Mouse (Mus musculus): ENCODE results near the gene Hltf. TPM values are rescaled to one million over a fixed set of nuclear protein-coding genes. Genes with fewer than 3 reads are reported as not detected.
"Not testable (repeated sequence)": the region's sequence is repeated elsewhere in the genome, so short reads cannot be mapped to it uniquely, and the experiment has no call there.

The Hltf gene
- polyA plus RNA-seq (2012; rRNA removed) (2.5 and 4.5 TPM in 2 replicates), polyA plus RNA-seq (2014; fragmentation: Nextera tagmentation; extraction: Ambion mirVana) (9.4 and 13.0 TPM in 2 replicates)

- under 1% methylated on average over 49 of the region's 54 CpGs for WGBS (ENCODE audit: insufficient replicate concordance)
- DNase-seq (ENCODE audit: low read depth in 3 of 3, low spot score in 3 of 3) (peak; percentile 86 to 90 (median 88)), ATAC-seq (ENCODE audit: insufficient read depth) (peak; percentile 100)
- Histone ChIP-seq H3K27ac (no peak within 1 kb of the TSS), H3K27me3 (ENCODE audit: control insufficient read depth, insufficient read depth, low read length) (no peaks in the 10 kb centered on the region), H3K9me3 (ENCODE audit: control insufficient read depth, low read length) (no peaks in the 10 kb centered on the region), H3K4me3 (ENCODE audit: insufficient read depth in 1 of 2, low read depth in 2 of 2, low read length in 2 of 2) (peak within 1 kb of the TSS; percentile 64 to 99), H3K4me1 (replicated peaks; ENCODE audit: control insufficient read depth in 2 of 2, insufficient read depth in 2 of 2, low read length in 1 of 2) (peaks cover 0 to 3% of the 10 kb centered on the region in 2 experiments; a peak in 2 of 4 replicates), H3K9ac (replicated peaks) (peak within 1 kb of the TSS; percentile 53), H3K36me3 (replicated peaks; ENCODE audit: control insufficient read depth, insufficient read depth, low read depth) (no peaks in the 10 kb centered on the region), H3K4me2 (ENCODE audit: low read depth) (peak within 1 kb of the TSS; percentile 78)
- TF ChIP-seq CTCF (IDR thresholded peaks at IDR 0.05; ENCODE audit: low read depth): no peak
- TF ChIP-seq EP300 (IDR thresholded peaks at IDR 0.05; ENCODE audit: low read depth): peak; percentile 43; the same call in 1 of the 2 replicates
These were observed at the start of gene Hltf for GRCm38 (mm10) chr3:20057306-20058196. Gene Hltf, plus strand, starts transcription at chr3:20057811.

GRCm38 (mm10) chr3:20010464-20010863, 47.1 kb upstream of the Hltf start:
- Histone ChIP-seq H3K4me1 (replicated peaks; ENCODE audit: control insufficient read depth in 2 of 2, insufficient read depth in 2 of 2, low read length in 1 of 2) (no peaks in the 10 kb centered on the region), H3K36me3 (replicated peaks; ENCODE audit: control insufficient read depth, insufficient read depth, low read depth) (peaks cover under 1% of the 10 kb centered on the region), H3K9ac (replicated peaks) (no peak overlapping the region), H3K27me3 (ENCODE audit: control insufficient read depth, insufficient read depth, low read length) (no peaks in the 10 kb centered on the region), H3K9me3 (ENCODE audit: control insufficient read depth, low read length) (no peaks in the 10 kb centered on the region), H3K4me3 (ENCODE audit: insufficient read depth in 1 of 2, low read depth in 2 of 2, low read length in 2 of 2) (no peak overlapping the region), H3K4me2 (ENCODE audit: low read depth) (no peak overlapping the region), H3K27ac (no peak overlapping the region)
- DNase-seq (ENCODE audit: low read depth in 3 of 3, low spot score in 3 of 3): no peak
- no peak for TF ChIP-seq EP300 (IDR thresholded peaks at IDR 0.05; ENCODE audit: low read depth)
- TF ChIP-seq CTCF (IDR thresholded peaks at IDR 0.05; ENCODE audit: low read depth): no peak
- WGBS (ENCODE audit: insufficient replicate concordance): 82% methylated on average over 9 of the region's 9 CpGs
- no peak for ATAC-seq (ENCODE audit: insufficient read depth)

GRCm38 (mm10) chr3:20010905-20011304, 46.7 kb upstream of the Hltf start:
- not testable (repeated sequence) for H3K27ac ChIP-seq; H3K9me3 ChIP-seq (ENCODE audit: control insufficient read depth, low read length); H3K9ac ChIP-seq (replicated peaks); ATAC-seq (ENCODE audit: insufficient read depth); H3K4me3 ChIP-seq (ENCODE audit: insufficient read depth in 1 of 2, low read depth in 2 of 2, low read length in 2 of 2); H3K4me1 ChIP-seq (replicated peaks; ENCODE audit: control insufficient read depth in 2 of 2, insufficient read depth in 2 of 2, low read length in 1 of 2); H3K27me3 ChIP-seq (ENCODE audit: control insufficient read depth, insufficient read depth, low read length); H3K36me3 ChIP-seq (replicated peaks; ENCODE audit: control insufficient read depth, insufficient read depth, low read depth); H3K4me2 ChIP-seq (ENCODE audit: low read depth); DNase-seq (ENCODE audit: low read depth in 3 of 3, low spot score in 3 of 3)
- 83% methylated on average over 7 of the region's 7 CpGs for WGBS (ENCODE audit: insufficient replicate concordance)

GRCm38 (mm10) chr3:20014454-20014853, 43.2 kb upstream of the Hltf start:
- whole genome bisulfite sequencing (ENCODE audit: insufficient replicate concordance): 76% methylated on average over 2 of the region's 2 CpGs
- no peak overlapping the region for H3K9ac ChIP-seq (replicated peaks)
- H3K4me1 ChIP-seq (replicated peaks; ENCODE audit: control insufficient read depth in 2 of 2, insufficient read depth in 2 of 2, low read length in 1 of 2): no peaks in the 10 kb centered on the region
- no peak overlapping the region for H3K4me2 ChIP-seq (ENCODE audit: low read depth)
- TF ChIP-seq EP300 (IDR thresholded peaks at IDR 0.05; ENCODE audit: low read depth): no peak
- TF ChIP-seq CTCF (IDR thresholded peaks at IDR 0.05; ENCODE audit: low read depth): no peak
- H3K27ac ChIP-seq: no peak overlapping the region
- H3K27me3 ChIP-seq (ENCODE audit: control insufficient read depth, insufficient read depth, low read length): no peaks in the 10 kb centered on the region
- DNase-seq (ENCODE audit: low read depth in 3 of 3, low spot score in 3 of 3): no peak
- no peak for ATAC-seq (ENCODE audit: insufficient read depth)
- H3K36me3 ChIP-seq (replicated peaks; ENCODE audit: control insufficient read depth, insufficient read depth, low read depth): peaks cover 5% of the 10 kb centered on the region
- no peaks in the 10 kb centered on the region for H3K9me3 ChIP-seq (ENCODE audit: control insufficient read depth, low read length)
- H3K4me3 ChIP-seq (ENCODE audit: insufficient read depth in 1 of 2, low read depth in 2 of 2, low read length in 2 of 2): no peak overlapping the region

GRCm38 (mm10) chr3:20018076-20018475, 39.5 kb upstream of the Hltf start:
- H3K36me3 ChIP-seq (replicated peaks; ENCODE audit: control insufficient read depth, insufficient read depth, low read depth): peaks cover 9% of the 10 kb centered on the region
- H3K27me3 ChIP-seq (ENCODE audit: control insufficient read depth, insufficient read depth, low read length): no peaks in the 10 kb centered on the region
- no peaks in the 10 kb centered on the region for H3K4me1 ChIP-seq (replicated peaks; ENCODE audit: control insufficient read depth in 2 of 2, insufficient read depth in 2 of 2, low read length in 1 of 2)
- TF ChIP-seq CTCF (IDR thresholded peaks at IDR 0.05; ENCODE audit: low read depth) (no peak), EP300 (IDR thresholded peaks at IDR 0.05; ENCODE audit: low read depth) (no peak)
- no peak overlapping the region for H3K9ac ChIP-seq (replicated peaks)
- DNase-seq (ENCODE audit: low read depth in 3 of 3, low spot score in 3 of 3): no peak
- no peak overlapping the region for H3K4me2 ChIP-seq (ENCODE audit: low read depth)
- H3K27ac ChIP-seq: no peak overlapping the region
- H3K4me3 ChIP-seq (ENCODE audit: insufficient read depth in 1 of 2, low read depth in 2 of 2, low read length in 2 of 2): no peak overlapping the region
- H3K9me3 ChIP-seq (ENCODE audit: control insufficient read depth, low read length): no peaks in the 10 kb centered on the region
- ATAC-seq (ENCODE audit: insufficient read depth): no peak
- 54% methylated on average over 8 of the region's 8 CpGs for WGBS (ENCODE audit: insufficient replicate concordance)
